In genomic region chr12:15814249-15815081, GRCm38 (mm10) we compare ENCODE assay signal across 7 mouse cellular contexts. TPM values are rescaled to one million over a fixed set of nuclear protein-coding genes. Genes with fewer than 3 reads are reported as not detected.
A peak's percentile ranks its signal among the peaks of the same experiment; 100 is the strongest.
DNase-seq lines count a peak whose midpoint lies in the region; ATAC-seq and TF ChIP-seq lines count a peak whose summit lies in the region.

No protein-coding gene starts in this region.

- peaks cover 12 to 46% of the 10 kb centered on the region in 2 experiments for H3K4me1 ChIP-seq in CH12.LX (ENCODE audit: control insufficient read depth in 1 of 2, insufficient read depth in 2 of 2)
- peaks cover 46% of the 10 kb centered on the region for H3K4me1 ChIP-seq in forebrain, embryonic 12.5 days
- peaks cover 39% of the 10 kb centered on the region for H3K4me1 ChIP-seq in hindbrain, embryonic 12.5 days
- peaks cover 35% of the 10 kb centered on the region for H3K4me1 ChIP-seq in limb, embryonic 12.5 days (replicated peaks)
- peaks cover 9% of the 10 kb centered on the region; the same call in 1 of the 2 replicates for H3K4me1 ChIP-seq in stomach, embryonic 16.5 days (ENCODE audit: control insufficient read depth, insufficient read depth, low read length)

- in situ Hi-C loops in CH12.LX (cut with MboI; ENCODE audit: low pct_ligation_motif_present, low pct_unique_long_range_greater_than_20kb, low sequenced_read_pairs) = loop anchor here (5.0 to 10.0 kb wide), 5 partner anchors 193 to 718 kb away; no protein-coding TSS in a partner anchor

- dilution Hi-C loops in CH12.LX (cut with MboI; ENCODE audit: extremely low pct_ligation_motif_present, extremely low pct_unique_long_range_greater_than_20kb, low sequenced_read_pairs) = no loop called here

- DNase-seq in CH12.LX (ENCODE audit: extremely low read depth) = peak; percentile 74
- peak; percentile 24 for DNase-seq in WW6 (ENCODE audit: low read depth, low spot score)

- H3K9me3 ChIP-seq in CH12.LX (replicated peaks; ENCODE audit: low read length) = no peaks in the 10 kb centered on the region
- no peaks in the 10 kb centered on the region for H3K9me3 ChIP-seq in forebrain, embryonic 12.5 days
- H3K9me3 ChIP-seq in hindbrain, embryonic 12.5 days (replicated peaks) = no peaks in the 10 kb centered on the region
- no peaks in the 10 kb centered on the region for H3K9me3 ChIP-seq in limb, embryonic 12.5 days
- H3K9me3 ChIP-seq in stomach, embryonic 16.5 days (replicated peaks; ENCODE audit: control insufficient read depth, low read length) = no peaks in the 10 kb centered on the region

- H3K27me3 ChIP-seq in CH12.LX (replicated peaks) (no peaks in the 10 kb centered on the region), myocyte (ENCODE audit: control insufficient read depth, insufficient read depth, insufficient read length) (no peaks in the 10 kb centered on the region)
- no peaks in the 10 kb centered on the region for H3K27me3 ChIP-seq in forebrain, embryonic 12.5 days
- no peaks in the 10 kb centered on the region for H3K27me3 ChIP-seq in hindbrain, embryonic 12.5 days
- H3K27me3 ChIP-seq in limb, embryonic 12.5 days = no peaks in the 10 kb centered on the region
- H3K27me3 ChIP-seq in stomach, embryonic 16.5 days (ENCODE audit: control insufficient read depth, insufficient read depth, low read length) = no peaks in the 10 kb centered on the region; the same call in 1 of the 2 replicates

- peaks cover 2 to 8% of the 10 kb centered on the region in 2 experiments for H3K36me3 ChIP-seq in CH12.LX (replicated peaks in 1 of 2; ENCODE audit: control insufficient read depth in 1 of 2, insufficient read depth in 1 of 2, low read length in 1 of 2)
- H3K36me3 ChIP-seq in forebrain, embryonic 12.5 days (replicated peaks) = peaks cover 5% of the 10 kb centered on the region
- peaks cover 3% of the 10 kb centered on the region for H3K36me3 ChIP-seq in hindbrain, embryonic 12.5 days
- H3K36me3 ChIP-seq in limb, embryonic 12.5 days = peaks cover 4% of the 10 kb centered on the region
- H3K36me3 ChIP-seq in myocyte (ENCODE audit: control insufficient read depth, insufficient read depth) = no peaks in the 10 kb centered on the region
- no peaks in the 10 kb centered on the region for H3K36me3 ChIP-seq in stomach, embryonic 16.5 days (ENCODE audit: control insufficient read depth, insufficient read depth, low read length)

- no peak for ATAC-seq in forebrain, embryonic 12.5 days (ENCODE audit: low FRiP score)
- no peak for ATAC-seq in hindbrain, embryonic 12.5 days (ENCODE audit: low FRiP score)
- ATAC-seq in limb, embryonic 12.5 days (ENCODE audit: insufficient number of reproducible peaks, insufficient read depth, low FRiP score, low TSS enrichment, low read depth) = no peak
- ATAC-seq in stomach, embryonic 16.5 days (ENCODE audit: insufficient read depth, low FRiP score) = no peak

- under 1% methylated on average over 32 of the region's 32 CpGs for WGBS in forebrain, embryonic 12.5 days
- under 1% methylated on average over 32 of the region's 32 CpGs for WGBS in hindbrain, embryonic 12.5 days
- WGBS in limb, embryonic 12.5 days = under 1% methylated on average over 32 of the region's 32 CpGs
- under 1% methylated on average over 32 of the region's 32 CpGs for WGBS in stomach, embryonic 16.5 days

- TF ChIP-seq POLR2A in CH12.LX (IDR thresholded peaks at IDR 0.05; ENCODE audit: low read depth, low read length) (peak; percentile 18; the same call in 1 of the 2 replicates), myocyte (IDR thresholded peaks at IDR 0.05; ENCODE audit: insufficient read length, low read depth) (no peak)

- peak; percentile 43 for TF ChIP-seq EP300 in CH12.LX (IDR thresholded peaks at IDR 0.05; ENCODE audit: low read length)

- H3ac ChIP-seq in myocyte (ENCODE audit: control insufficient read depth, insufficient read length) = no peak overlapping the region

- TF ChIP-seq RAD21 in CH12.LX (IDR thresholded peaks at IDR 0.05; ENCODE audit: low read depth, low read length) = no peak

- no peak for TF ChIP-seq CTCF in CH12.LX (conservative IDR thresholded peaks at IDR 0.05 in 1 of 2, IDR thresholded peaks at IDR 0.05 in 1 of 2; ENCODE audit: low read depth in 2 of 2, low read length in 2 of 2)

- peak overlapping the region; percentile 76 for H3K4me2 ChIP-seq in CH12.LX (ENCODE audit: insufficient read depth, low read depth, poor library complexity, severe bottlenecking)
- H3K4me2 ChIP-seq in forebrain, embryonic 12.5 days = peak overlapping the region; percentile 64
- peak overlapping the region; percentile 68 for H3K4me2 ChIP-seq in hindbrain, embryonic 12.5 days (replicated peaks)
- peak overlapping the region; percentile 72 for H3K4me2 ChIP-seq in limb, embryonic 12.5 days
- H3K4me2 ChIP-seq in myocyte (ENCODE audit: low read depth) = peak overlapping the region; percentile 89
- H3K4me2 ChIP-seq in stomach, embryonic 16.5 days (ENCODE audit: low read depth, low read length) = peak overlapping the region; percentile 84

- peak overlapping the region; percentile 81 for H3K27ac ChIP-seq in CH12.LX (ENCODE audit: insufficient read depth, low read depth)
- peak overlapping the region; percentile 94 for H3K27ac ChIP-seq in forebrain, embryonic 12.5 days
- peak overlapping the region; percentile 97 for H3K27ac ChIP-seq in hindbrain, embryonic 12.5 days
- peak overlapping the region; percentile 96 for H3K27ac ChIP-seq in limb, embryonic 12.5 days
- H3K27ac ChIP-seq in stomach, embryonic 16.5 days (ENCODE audit: low read length) = peak overlapping the region; percentile 94

- H3K4me3 ChIP-seq in CH12.LX (replicated peaks in 1 of 3; ENCODE audit: low read depth in 2 of 3, low read length in 2 of 3, poor library complexity in 1 of 3) = peak overlapping the region; percentile 67 to 81 (median 74)
- H3K4me3 ChIP-seq in forebrain, embryonic 12.5 days (replicated peaks) = peak overlapping the region; percentile 71
- H3K4me3 ChIP-seq in hindbrain, embryonic 12.5 days = peak overlapping the region; percentile 56
- peak overlapping the region; percentile 78 for H3K4me3 ChIP-seq in limb, embryonic 12.5 days (replicated peaks)
- H3K4me3 ChIP-seq in myocyte = peak overlapping the region; percentile 81
- H3K4me3 ChIP-seq in stomach, embryonic 16.5 days (replicated peaks; ENCODE audit: low read length) = peak overlapping the region; percentile 88

- H3K79me2 ChIP-seq in CH12.LX (replicated peaks; ENCODE audit: control insufficient read depth, extremely low read depth, insufficient read depth, poor library complexity, severe bottlenecking) (peaks cover 4% of the 10 kb centered on the region; the same call in 1 of the 2 replicates), myocyte (ENCODE audit: control insufficient read depth, insufficient read depth) (peaks cover 4% of the 10 kb centered on the region)

- peak overlapping the region; percentile 65 for H3K9ac ChIP-seq in CH12.LX (ENCODE audit: insufficient read depth, low read depth)
- H3K9ac ChIP-seq in forebrain, embryonic 12.5 days = peak overlapping the region; percentile 95
- H3K9ac ChIP-seq in hindbrain, embryonic 12.5 days = peak overlapping the region; percentile 94
- H3K9ac ChIP-seq in limb, embryonic 12.5 days (replicated peaks) = peak overlapping the region; percentile 92
- peak overlapping the region; percentile 91 for H3K9ac ChIP-seq in stomach, embryonic 16.5 days (ENCODE audit: low read length)

TF ChIP-seq in CH12.LX, 34 proteins besides CTCF, POLR2A, EP300 and RAD21 (continues in another document):
- TF ChIP-seq POLR2AphosphoS2 (IDR thresholded peaks at IDR 0.05; ENCODE audit: low read depth, low read length) (no peak), IRF4 (IDR thresholded peaks at IDR 0.05; ENCODE audit: low read depth, low read length) (peak; percentile 38; the same call in 1 of the 2 replicates), JUND (conservative IDR thresholded peaks at IDR 0.05; ENCODE audit: low read depth, low read length) (no peak), UBTF (IDR thresholded peaks at IDR 0.05; ENCODE audit: low read depth, low read length) (0 out of 2 replicates have a peak, but pooled peaks have one; percentile 14), TBP (conservative IDR thresholded peaks at IDR 0.05; ENCODE audit: low read depth, low read length) (peak; percentile 45; the same call in 1 of the 2 replicates), KAT2A (IDR thresholded peaks at IDR 0.05; ENCODE audit: insufficient replicate concordance, low read length) (no peak), PAX5 (IDR thresholded peaks at IDR 0.05; ENCODE audit: low read length) (no peak), BHLHE40 (IDR thresholded peaks at IDR 0.05; ENCODE audit: low read depth, low read length) (peak; percentile 41; the same call in 1 of the 2 replicates), NELFE (IDR thresholded peaks at IDR 0.05; ENCODE audit: low read depth, low read length) (peak; percentile 14; the same call in 1 of the 2 replicates), MAX (IDR thresholded peaks at IDR 0.05; ENCODE audit: low read length) (0 out of 2 replicates have a peak, but pooled peaks have one; percentile 13)

TF ChIP-seq in myocyte, 11 proteins besides CTCF, POLR2A, EP300 and RAD21:
- TF ChIP-seq MYOD1 (IDR thresholded peaks at IDR 0.05; ENCODE audit: control insufficient read depth in 1 of 3, insufficient read length in 2 of 3, low read depth in 2 of 3) = no peak
- TF ChIP-seq SRF (IDR thresholded peaks at IDR 0.05; ENCODE audit: control insufficient read depth, insufficient read length, low read depth) = no peak
- TF ChIP-seq MAX (IDR thresholded peaks at IDR 0.05; ENCODE audit: low read depth) = no peak
- TF ChIP-seq REST (IDR thresholded peaks at IDR 0.05; ENCODE audit: insufficient read depth, insufficient read length) = no peak
- TF ChIP-seq POLR2AphosphoS2 (IDR thresholded peaks at IDR 0.05; ENCODE audit: insufficient read length, low read depth) = no peak
- no peak for TF ChIP-seq E2F4 (IDR thresholded peaks at IDR 0.05; ENCODE audit: insufficient read depth)
- TF ChIP-seq USF1 (IDR thresholded peaks at IDR 0.05; ENCODE audit: low read depth) = no peak
- TF ChIP-seq TCF12 (IDR thresholded peaks at IDR 0.05; ENCODE audit: insufficient read depth, poor library complexity, severe bottlenecking) = no peak
- no peak for TF ChIP-seq CEBPB (IDR thresholded peaks at IDR 0.05; ENCODE audit: insufficient read depth, poor library complexity, severe bottlenecking)
- TF ChIP-seq MYOG (IDR thresholded peaks at IDR 0.05; ENCODE audit: control insufficient read depth in 1 of 3, insufficient read depth in 1 of 3, insufficient read length in 2 of 3, low read depth in 2 of 3) = no peak
- TF ChIP-seq TCF3 (IDR thresholded peaks at IDR 0.05; ENCODE audit: insufficient read length, low read depth) = no peak

RNA-seq across cellular contexts. Expression of gene Trib2, which starts 2.3 kb away (rescaled TPM):
- total RNA-seq in CH12.LX (2012; rRNA removed) = 5.1 and 8.1 TPM in 2 replicates
- total RNA-seq in CH12.LX (2014; rRNA removed) = 13.4 and 13.5 TPM in 2 replicates
- polyA plus RNA-seq in CH12.LX (2012; ENCODE audit: insufficient read length, low read depth) = 10.3 and 10.6 TPM in 2 replicates
- polyA plus RNA-seq in forebrain, embryonic 12.5 days (2016; fragmentation: Nextera tagmentation; extraction: Ambion mirVana) = 81.1 and 92.2 TPM in 2 replicates
- polyA plus RNA-seq in hindbrain, embryonic 12.5 days (2016; fragmentation: Nextera tagmentation; extraction: Ambion mirVana) = 107 and 117 TPM in 2 replicates
- polyA plus RNA-seq in limb, embryonic 12.5 days (2016; fragmentation: Nextera tagmentation; extraction: Ambion mirVana) = 69.1 and 73.6 TPM in 2 replicates
- 0.96 TPM for polyA plus RNA-seq in myocyte (2012; fragmentation: generic; extraction: Trizol)
- 20.5 and 21.8 TPM in 2 replicates for polyA plus RNA-seq in stomach, embryonic 16.5 days (2015; fragmentation: Nextera tagmentation; extraction: Ambion mirVana)
